Mouse (Mus musculus) neutrophil, adult 5-6 weeks (primary cell): Measurements from ENCODE around the gene Alyref2. TPM values are rescaled to one million over a fixed set of nuclear protein-coding genes. Genes with fewer than 3 reads are reported as not detected.

Experiments
- ATAC-seq: fragments of 151-379, 151-347 bp; 2 replicates; pipeline ENCODE4 v1.8.0; 2017; ENCODE audit warnings: mild to moderate bottlenecking, moderate TSS enrichment; ENCODE audit not compliant: insufficient number of reproducible peaks, poor library complexity, low FRiP score, severe bottlenecking; ENCODE audit errors: extremely low read depth
- total RNA-seq: library from RNA; stranded (forward); fragments of 200-1000 nt; gene quantifications from 2 replicates; pipeline ENCODE4 v1.2.3, GENCODE M21; 2017

Alyref2 gene
- total RNA-seq, 1 experiment from 2014 or later, result 20.7 TPM

GRCm38 (mm10) chr1:171495371-171495770 is 7.9 kb upstream of the Alyref2 start:
- no peak for ATAC-seq

- no peak for ATAC-seq
Observed at GRCm38 (mm10) chr1:171499856-171500255, 3.4 kb upstream of the Alyref2 start.

GRCm38 (mm10) chr1:171501016-171501610 is 2.2 kb upstream of the Alyref2 start:
- no peak for ATAC-seq

- no peak for ATAC-seq
Observed at GRCm38 (mm10) chr1:171501636-171502080, 1.6 kb upstream of the Alyref2 start.

- ATAC-seq, result peak; percentile 40
Observed at GRCm38 (mm10) chr1:171502388-171503249, 659 bp upstream of the Alyref2 start.

- peak; percentile 33 for ATAC-seq
Observed at GRCm38 (mm10) chr1:171503592-171504291, 464 bp downstream of the Alyref2 start.

GRCm38 (mm10) chr1:171504586-171504985 is 1.3 kb downstream of the Alyref2 start:
- no peak for ATAC-seq

- ATAC-seq, result no peak
Observed at GRCm38 (mm10) chr1:171513234-171513633, 10.0 kb downstream of the Alyref2 start.

GRCm38 (mm10) chr1:171513760-171514159 is 10.5 kb downstream of the Alyref2 start:
- no peak for ATAC-seq

GRCm38 (mm10) chr1:171515039-171515438 is 11.8 kb downstream of the Alyref2 start:
- ATAC-seq, result peak; percentile 44; the same call in 1 of the 2 replicates

- no peak for ATAC-seq
Observed at GRCm38 (mm10) chr1:171515557-171515956, 12.3 kb downstream of the Alyref2 start.

- no peak for ATAC-seq
Observed at GRCm38 (mm10) chr1:171531367-171531766, 28.1 kb downstream of the Alyref2 start.

- peak; percentile 44; the same call in 1 of the 2 replicates for ATAC-seq
Observed at GRCm38 (mm10) chr1:171532830-171533229, 29.6 kb downstream of the Alyref2 start.

GRCm38 (mm10) chr1:171534557-171534956 is 31.3 kb downstream of the Alyref2 start:
- no peak for ATAC-seq

GRCm38 (mm10) chr1:171535194-171535593 is 31.9 kb downstream of the Alyref2 start, which contains the start of gene Itln1:
Gene Itln1 (minus strand): TSS chr1:171535294.
- ATAC-seq, result no peak

- ATAC-seq, result no peak
Observed at GRCm38 (mm10) chr1:171540694-171541093, 37.4 kb downstream of the Alyref2 start.

- peak; percentile 91 for ATAC-seq
Observed at GRCm38 (mm10) chr1:171551326-171551725, 48.0 kb downstream of the Alyref2 start.

GRCm38 (mm10) chr1:171552230-171552629 is 49.0 kb downstream of the Alyref2 start:
- no peak for ATAC-seq
